8 mouse cellular contexts compared by ENCODE assay signal in genomic region chr5:121068821-121069220, GRCm38 (mm10). TPM values are rescaled to one million over a fixed set of nuclear protein-coding genes. Genes with fewer than 3 reads are reported as not detected.
DNase-seq lines count a peak whose midpoint lies in the region; ATAC-seq and TF ChIP-seq lines count a peak whose summit lies in the region.

No protein-coding gene starts in this region.

- H3K9ac ChIP-seq in lung, postnatal 0 days (replicated peaks; ENCODE audit: low read depth): no peak overlapping the region
- H3K9ac ChIP-seq in forebrain, embryonic 12.5 days: no peak overlapping the region
- H3K9ac ChIP-seq in midbrain, embryonic 14.5 days (replicated peaks; ENCODE audit: low read length): no peak overlapping the region
- H3K9ac ChIP-seq in intestine, postnatal 0 days (ENCODE audit: low read depth, low read length): no peak overlapping the region

- H3K36me3 ChIP-seq in lung, postnatal 0 days (ENCODE audit: insufficient read depth, low read length): no peaks in the 10 kb centered on the region
- H3K36me3 ChIP-seq in forebrain, embryonic 12.5 days (replicated peaks): no peaks in the 10 kb centered on the region
- H3K36me3 ChIP-seq in midbrain, embryonic 14.5 days (ENCODE audit: control insufficient read depth, insufficient read depth, low read length): no peaks in the 10 kb centered on the region
- H3K36me3 ChIP-seq in intestine, postnatal 0 days (ENCODE audit: control insufficient read depth, insufficient read depth): no peaks in the 10 kb centered on the region

- no peak overlapping the region for H3K4me3 ChIP-seq in lung, postnatal 0 days (ENCODE audit: low read depth, low read length)
- H3K4me3 ChIP-seq in forebrain, embryonic 12.5 days (replicated peaks): no peak overlapping the region
- no peak overlapping the region for H3K4me3 ChIP-seq in midbrain, embryonic 14.5 days (replicated peaks; ENCODE audit: low read depth, low read length)
- H3K4me3 ChIP-seq in intestine, postnatal 0 days (ENCODE audit: low read depth, low read length): no peak overlapping the region

- H3K27ac ChIP-seq in lung, postnatal 0 days (ENCODE audit: low read length): no peak overlapping the region
- peak overlapping the region; percentile 50; the same call in 1 of the 2 replicates for H3K27ac ChIP-seq in forebrain, embryonic 12.5 days
- no peak overlapping the region for H3K27ac ChIP-seq in midbrain, embryonic 14.5 days (replicated peaks; ENCODE audit: low read depth, low read length)
- H3K27ac ChIP-seq in intestine, postnatal 0 days (ENCODE audit: low read depth, low read length): no peak overlapping the region

- TF ChIP-seq EP300 in lung, postnatal 0 days (IDR thresholded peaks at IDR 0.05): no peak

- no peak for TF ChIP-seq CTCF in lung, postnatal 0 days (IDR thresholded peaks at IDR 0.05)
- no peak for TF ChIP-seq CTCF in intestine, postnatal 0 days (IDR thresholded peaks at IDR 0.05; ENCODE audit: low read depth)

- no peaks in the 10 kb centered on the region for H3K9me3 ChIP-seq in lung, postnatal 0 days (ENCODE audit: low read length)
- H3K9me3 ChIP-seq in forebrain, embryonic 12.5 days: no peaks in the 10 kb centered on the region
- H3K9me3 ChIP-seq in midbrain, embryonic 14.5 days (ENCODE audit: control insufficient read depth, low read length): no peaks in the 10 kb centered on the region
- no peaks in the 10 kb centered on the region for H3K9me3 ChIP-seq in intestine, postnatal 0 days (ENCODE audit: control insufficient read depth)

- no peaks in the 10 kb centered on the region for H3K4me1 ChIP-seq in lung, postnatal 0 days (ENCODE audit: insufficient read depth, low read depth, low read length)
- H3K4me1 ChIP-seq in forebrain, embryonic 12.5 days: peaks cover 6% of the 10 kb centered on the region; the same call in 1 of the 2 replicates
- no peaks in the 10 kb centered on the region; the same call in 1 of the 2 replicates for H3K4me1 ChIP-seq in midbrain, embryonic 14.5 days (ENCODE audit: control insufficient read depth, insufficient read depth, low read length)
- no peaks in the 10 kb centered on the region for H3K4me1 ChIP-seq in intestine, postnatal 0 days (replicated peaks; ENCODE audit: control insufficient read depth, insufficient read depth, low read length)

- 3% methylated on average over 11 of the region's 11 CpGs for WGBS in lung, postnatal 0 days
- WGBS in forebrain, embryonic 12.5 days: 3% methylated on average over 11 of the region's 11 CpGs
- 5% methylated on average over 11 of the region's 11 CpGs for WGBS in midbrain, embryonic 14.5 days
- WGBS in intestine, postnatal 0 days: 5% methylated on average over 11 of the region's 11 CpGs

- ATAC-seq in lung, postnatal 0 days: no peak
- no peak for ATAC-seq in forebrain, embryonic 12.5 days (ENCODE audit: low FRiP score)
- ATAC-seq in midbrain, embryonic 14.5 days (ENCODE audit: low FRiP score, low TSS enrichment): no peak
- no peak for ATAC-seq in intestine, postnatal 0 days

- H3K27me3 ChIP-seq in lung, postnatal 0 days (replicated peaks; ENCODE audit: insufficient read depth, low read length): no peaks in the 10 kb centered on the region
- no peaks in the 10 kb centered on the region for H3K27me3 ChIP-seq in forebrain, embryonic 12.5 days
- no peaks in the 10 kb centered on the region for H3K27me3 ChIP-seq in midbrain, embryonic 14.5 days (ENCODE audit: control insufficient read depth, insufficient read depth, low read length)
- H3K27me3 ChIP-seq in intestine, postnatal 0 days (replicated peaks; ENCODE audit: control insufficient read depth, insufficient read depth, low read length): no peaks in the 10 kb centered on the region

- DNase-seq in lung, postnatal 0 days (ENCODE audit: low spot score): peak; percentile 8
- no peak for DNase-seq in lung, postnatal 14 days
- peak; percentile 76 for DNase-seq in cerebellum, adult 11-12 months
- peak; percentile 59 for DNase-seq in midbrain, embryonic 14.5 days
- DNase-seq in right cerebral cortex, postnatal 25 days: no peak
- no peak for DNase-seq in left cerebral cortex, adult 11 months (ENCODE audit: low spot score)

- no peak overlapping the region for H3K4me2 ChIP-seq in lung, postnatal 0 days (replicated peaks; ENCODE audit: low read depth, low read length)
- no peak overlapping the region for H3K4me2 ChIP-seq in forebrain, embryonic 12.5 days
- H3K4me2 ChIP-seq in midbrain, embryonic 14.5 days (ENCODE audit: low read length): no peak overlapping the region
- H3K4me2 ChIP-seq in intestine, postnatal 0 days (replicated peaks; ENCODE audit: low read depth): no peak overlapping the region

RNA-seq across cellular contexts. Expression of gene Rph3a, which starts 58.9 kb away (rescaled TPM):
- not detected in 2 replicates for polyA plus RNA-seq in lung, postnatal 0 days (2015; fragmentation: Nextera tagmentation; extraction: Ambion mirVana)
- 4.6 and 5.1 TPM in 2 replicates for polyA plus RNA-seq in forebrain, embryonic 12.5 days (2016; fragmentation: Nextera tagmentation; extraction: Ambion mirVana)
- 15.6 and 15.8 TPM in 2 replicates for polyA plus RNA-seq in midbrain, embryonic 14.5 days (2014; fragmentation: Nextera tagmentation; extraction: Ambion mirVana)
- 0.48 and 0.77 TPM in 2 replicates for polyA plus RNA-seq in intestine, postnatal 0 days (2015; fragmentation: Nextera tagmentation; extraction: Ambion mirVana)

Comparison
In these comparisons a context has a peak if more than half of its experiments do, and no peak if none do; other contexts are left out.
1. DNase-seq: peak in lung, postnatal 0 days (single experiment), cerebellum, adult 11-12 months (single experiment) and midbrain, embryonic 14.5 days (single experiment); none in lung, postnatal 14 days (single experiment), right cerebral cortex, postnatal 25 days (single experiment) and left cerebral cortex, adult 11 months (single experiment).